Mouse (Mus musculus) adrenal gland, postnatal 14 days (tissue): ENCODE results near the gene Meox1. TPM values are rescaled to one million over a fixed set of nuclear protein-coding genes. Genes with fewer than 3 reads are reported as not detected.

Experiments used
- DNase-seq: peaks from one replicate; pipeline ENCODE4 v3.0.0; 2021; ENCODE audit warnings: mixed read lengths
- total RNA-seq: library from RNA; stranded (reverse); gene quantifications from 2 replicates; pipeline ENCODE4 v1.2.3, GENCODE M21; 2021

Gene Meox1
- total RNA-seq, 1 experiment from 2014 or later: 8.4 TPM

GRCm38 (mm10) chr11:101896546-101897361, 2.6 kb upstream of the Meox1 start:
- peak; percentile 58 for DNase-seq

GRCm38 (mm10) chr11:101893560-101893959, 614 bp downstream of the Meox1 start:
- DNase-seq: peak; percentile 49

GRCm38 (mm10) chr11:101891451-101891850, 2.7 kb downstream of the Meox1 start:
- DNase-seq: no peak

- DNase-seq: no peak
These were observed 4.4 kb downstream of the Meox1 start for GRCm38 (mm10) chr11:101889781-101890180.

- DNase-seq: no peak
These were observed 5.4 kb downstream of the Meox1 start for GRCm38 (mm10) chr11:101888820-101889219.

GRCm38 (mm10) chr11:101886436-101886835, 7.7 kb downstream of the Meox1 start:
- DNase-seq: no peak

- DNase-seq: no peak
These were observed 8.3 kb downstream of the Meox1 start for GRCm38 (mm10) chr11:101885881-101886319.

- peak; percentile 52 for DNase-seq
These were observed 8.9 kb downstream of the Meox1 start for GRCm38 (mm10) chr11:101885232-101885631.

GRCm38 (mm10) chr11:101883911-101884310, 10.3 kb downstream of the Meox1 start:
- no peak for DNase-seq

- DNase-seq: no peak
These were observed 11.5 kb downstream of the Meox1 start for GRCm38 (mm10) chr11:101882500-101883290.

GRCm38 (mm10) chr11:101881604-101882071, 12.5 kb downstream of the Meox1 start:
- DNase-seq: peak; percentile 86

- no peak for DNase-seq
These were observed 13.0 kb downstream of the Meox1 start for GRCm38 (mm10) chr11:101881185-101881584.

- no peak for DNase-seq
These were observed 14.5 kb downstream of the Meox1 start for GRCm38 (mm10) chr11:101879672-101880071.

GRCm38 (mm10) chr11:101878696-101879095, 15.5 kb downstream of the Meox1 start:
- DNase-seq: no peak

GRCm38 (mm10) chr11:101874978-101875377, 19.2 kb downstream of the Meox1 start:
- DNase-seq: no peak

- no peak for DNase-seq
These were observed 20.3 kb downstream of the Meox1 start for GRCm38 (mm10) chr11:101873909-101874308.

- no peak for DNase-seq
These were observed 22.7 kb downstream of the Meox1 start for GRCm38 (mm10) chr11:101871435-101871834.

GRCm38 (mm10) chr11:101870067-101870765, 24.0 kb downstream of the Meox1 start:
- peak; percentile 66 for DNase-seq

- DNase-seq: peak; percentile 32
These were observed 26.6 kb downstream of the Meox1 start for GRCm38 (mm10) chr11:101867513-101868052.

- no peak for DNase-seq
These were observed 35.4 kb downstream of the Meox1 start for GRCm38 (mm10) chr11:101858742-101859141.

- DNase-seq: peak; percentile 37
These were observed 38.0 kb downstream of the Meox1 start for GRCm38 (mm10) chr11:101855950-101856712.
